Mouse (Mus musculus) inflammation-experienced regulatory T-cells, adult 6 months (primary cell): Measurements from ENCODE around the gene Frmd5. TPM values are rescaled to one million over a fixed set of nuclear protein-coding genes. Genes with fewer than 3 reads are reported as not detected.

ENCODE experiments used
- ATAC-seq: one replicate; pipeline ENCODE4 v1.8.0; 2017
- polyA plus RNA-seq, 3 experiments: library from polyadenylated mRNA; unstranded; fragments of 100-300 nt; shearing (Covaris generic); gene quantifications; one replicate each; pipeline ENCODE4 v1.2.1; 2017

Frmd5 gene
- polyA plus RNA-seq, 3 experiments from 2014 or later: 0.67 to 1.3 (median 1.2) TPM

DNA sequence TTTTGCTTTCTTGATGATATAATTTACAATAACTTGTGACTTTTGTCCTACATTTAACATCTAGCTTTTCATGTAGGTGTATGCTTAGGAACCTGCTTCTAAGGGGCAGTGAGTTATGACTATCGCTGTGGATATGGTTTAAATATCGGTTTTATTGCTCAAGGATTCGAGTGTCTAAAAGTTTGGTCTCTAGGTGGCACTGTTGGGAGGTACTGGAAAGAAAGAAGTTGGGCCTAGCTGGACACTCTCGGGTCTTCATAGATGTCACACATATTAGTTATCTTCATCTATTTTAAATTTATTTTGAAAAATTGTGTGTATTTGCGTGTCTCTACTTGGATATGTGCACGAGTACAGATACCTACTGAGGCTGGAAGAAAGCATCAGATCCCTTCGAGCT, 127.2 kb downstream of the Frmd5 start:
- no peak for ATAC-seq

GRCm38 (mm10) chr2:121677649-121677986, 129.3 kb downstream of the Frmd5 start:
- no peak for ATAC-seq

GRCm38 (mm10) chr2:121676951-121677648, 129.8 kb downstream of the Frmd5 start:
- no peak for ATAC-seq

- ATAC-seq: no peak
These were observed 131.0 kb downstream of the Frmd5 start for GRCm38 (mm10) chr2:121675895-121676294.

- no peak for ATAC-seq
These were observed 131.8 kb downstream of the Frmd5 start for GRCm38 (mm10) chr2:121675136-121675535.

- no peak for ATAC-seq
These were observed 132.7 kb downstream of the Frmd5 start for GRCm38 (mm10) chr2:121674211-121674610.

DNA sequence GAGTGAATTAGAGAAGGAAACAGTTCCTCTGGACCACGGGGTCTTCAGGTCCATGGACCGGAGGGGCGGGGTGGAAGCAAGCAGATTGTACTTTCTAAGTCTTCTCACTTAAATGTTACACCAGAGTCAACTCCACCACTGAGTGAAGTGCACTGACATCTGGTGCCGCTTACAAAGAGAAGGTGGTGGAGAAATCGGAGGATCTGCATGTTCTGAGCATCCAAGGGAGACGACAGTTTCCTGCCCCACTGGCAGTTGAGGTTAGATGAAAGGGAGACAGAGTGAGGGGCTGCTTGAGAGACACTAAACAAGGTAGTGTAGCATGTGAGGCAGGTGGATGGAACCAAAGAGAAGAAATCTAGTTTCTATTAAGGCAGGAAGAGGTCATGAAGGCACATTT, 137.0 kb downstream of the Frmd5 start:
- ATAC-seq: no peak

- ATAC-seq: no peak
These were observed 138.6 kb downstream of the Frmd5 start for GRCm38 (mm10) chr2:121668256-121668655.

- no peak for ATAC-seq
These were observed 145.8 kb downstream of the Frmd5 start for GRCm38 (mm10) chr2:121661160-121661502.

GRCm38 (mm10) chr2:121660461-121661159, 146.3 kb downstream of the Frmd5 start:
- ATAC-seq: no peak

DNA sequence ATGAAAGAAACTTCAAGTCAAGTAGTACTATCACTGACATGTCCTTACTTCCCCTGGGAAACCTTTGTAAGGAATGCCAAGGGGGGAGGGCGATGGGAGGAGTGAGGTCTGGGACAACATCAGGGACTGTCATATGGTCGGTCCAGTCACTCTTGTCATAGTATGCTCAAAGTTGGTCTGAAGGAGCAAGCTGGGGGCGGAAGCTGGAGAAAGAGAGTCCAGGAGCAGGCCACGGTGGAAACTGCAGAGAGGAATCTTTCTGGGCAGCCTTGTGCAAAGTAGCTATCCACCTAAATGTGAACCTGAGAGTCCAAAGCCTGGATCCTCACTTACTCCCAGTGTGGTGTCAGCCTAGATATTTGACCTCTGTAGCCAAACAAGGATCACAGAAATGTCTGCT, 147.5 kb downstream of the Frmd5 start:
- ATAC-seq: no peak

DNA sequence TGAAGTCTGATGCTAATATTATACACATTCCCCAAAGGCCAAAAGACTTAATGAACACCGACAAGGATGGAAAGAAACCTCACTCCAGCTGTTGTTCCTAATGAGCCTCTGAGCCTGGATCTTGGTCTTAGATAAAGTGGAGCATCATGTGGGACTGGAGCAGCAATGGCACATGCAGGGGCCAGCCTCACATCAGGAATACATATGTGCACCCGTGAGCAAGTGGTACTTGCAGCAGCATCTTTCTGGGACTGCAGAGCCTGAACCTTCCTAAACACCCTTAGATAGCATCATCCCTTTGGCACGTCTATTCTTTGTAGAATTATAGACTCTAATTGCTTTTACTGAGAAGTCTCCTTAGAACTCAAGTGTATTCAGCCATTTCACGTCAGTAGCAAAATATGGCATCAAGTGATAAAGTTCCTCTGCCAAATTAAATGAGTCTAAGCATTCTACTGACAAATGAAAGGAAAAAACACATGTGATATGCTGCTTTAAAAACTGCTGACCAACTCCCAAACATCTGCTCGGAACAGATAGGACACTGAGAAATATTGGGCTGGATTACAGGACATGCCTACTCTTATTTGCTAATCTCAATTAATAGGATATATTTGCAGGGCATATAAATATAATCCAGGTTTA, 148.6 kb downstream of the Frmd5 start:
- no peak for ATAC-seq

GRCm38 (mm10) chr2:121655966-121656365, 150.9 kb downstream of the Frmd5 start:
- no peak for ATAC-seq

DNA sequence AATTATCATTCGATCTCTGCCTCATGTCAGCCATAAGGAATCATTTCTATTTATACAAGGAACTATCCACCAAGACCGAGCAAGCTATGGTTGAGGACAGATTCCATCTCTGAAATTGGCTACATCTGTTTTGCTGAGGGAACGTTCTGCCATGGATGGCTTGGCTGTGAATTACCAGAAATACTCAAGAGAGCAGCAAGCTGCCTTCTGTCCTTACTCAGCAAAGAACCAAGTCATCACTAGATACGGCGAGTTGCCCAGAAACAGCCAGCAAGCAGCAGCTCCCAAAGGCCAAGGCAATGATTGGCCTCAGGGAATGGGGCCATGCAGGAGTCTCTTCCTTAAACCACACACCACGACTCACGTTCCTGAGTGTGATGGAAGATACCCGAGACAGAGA, 151.8 kb downstream of the Frmd5 start:
- ATAC-seq: no peak

DNA sequence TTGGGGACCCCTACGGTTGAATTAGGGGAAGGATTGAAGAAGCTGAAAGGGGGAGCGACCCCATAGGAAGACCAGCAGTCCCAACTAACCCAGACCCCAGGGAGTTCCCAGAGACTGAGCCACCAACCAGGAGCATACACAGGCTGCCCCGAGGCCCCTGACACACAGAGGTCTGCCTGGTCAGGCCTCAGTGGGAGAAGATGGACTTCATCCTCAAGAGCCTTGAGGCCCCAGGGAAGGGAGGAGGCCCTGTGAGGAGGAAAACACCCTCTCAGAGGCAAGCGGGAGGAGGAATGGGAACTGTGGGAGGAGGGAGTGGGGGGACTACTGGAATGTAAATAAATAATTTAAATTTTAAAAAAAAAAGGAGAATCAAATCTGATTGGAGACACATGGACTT, 160.4 kb downstream of the Frmd5 start:
- ATAC-seq: no peak

DNA sequence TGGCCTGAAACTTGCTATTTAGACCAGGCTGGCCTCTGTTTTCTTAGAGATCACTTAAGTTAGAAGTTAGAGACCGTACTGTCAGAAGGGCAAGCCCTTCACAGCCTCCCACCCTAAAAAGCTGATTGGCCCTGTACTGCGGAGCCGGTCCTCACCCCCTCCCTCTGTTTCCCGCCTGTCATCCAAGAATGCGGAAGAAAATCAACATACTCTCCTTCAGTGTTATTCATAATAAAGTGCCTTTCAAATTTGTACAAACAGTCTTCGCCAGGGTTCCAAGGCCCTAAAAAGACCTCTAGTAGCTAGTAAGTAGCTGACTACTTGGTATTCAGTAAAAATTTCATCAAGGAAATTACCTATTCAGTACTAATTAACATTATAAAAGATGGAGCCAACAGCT, 164.0 kb downstream of the Frmd5 start:
- ATAC-seq: no peak

DNA sequence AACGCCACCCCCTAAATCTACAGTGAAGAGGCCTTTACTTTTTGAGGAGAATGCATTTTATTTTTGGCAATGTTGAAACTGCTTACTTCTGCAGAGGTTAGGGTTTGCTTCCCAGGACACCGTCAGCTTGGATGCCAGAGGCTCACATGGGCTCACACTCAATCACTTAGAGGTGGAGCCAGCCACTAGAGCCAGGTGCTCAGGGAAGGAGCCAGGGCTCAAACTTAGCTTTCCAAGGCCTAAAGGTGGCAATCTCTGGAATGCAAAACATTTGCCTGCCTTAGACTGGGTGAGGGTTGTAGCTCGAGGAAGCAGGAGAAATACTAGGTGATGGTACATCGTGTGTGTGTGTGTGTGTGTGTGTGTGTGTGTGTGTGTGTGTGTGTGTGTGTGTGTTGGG, 174.8 kb downstream of the Frmd5 start:
- ATAC-seq: no peak

DNA sequence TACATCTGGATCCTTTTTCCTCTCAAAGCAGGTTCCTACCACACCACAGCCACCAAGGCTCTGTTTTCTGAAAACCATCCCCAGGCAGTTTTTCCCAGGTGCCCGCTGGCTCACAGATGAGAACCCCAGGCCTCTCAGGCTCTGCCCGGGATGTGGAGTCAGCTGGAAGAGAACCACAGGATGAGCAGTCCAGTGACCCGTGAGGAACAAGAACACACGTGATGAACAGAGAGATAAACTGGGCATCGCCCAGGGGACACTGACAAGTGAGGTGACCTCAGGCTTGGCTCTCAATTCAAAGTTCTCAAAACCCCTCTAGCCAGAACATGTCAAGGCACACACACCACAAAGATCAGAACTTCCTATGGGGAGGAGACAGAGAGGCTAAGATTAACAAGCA, 176.6 kb downstream of the Frmd5 start:
- no peak for ATAC-seq

DNA sequence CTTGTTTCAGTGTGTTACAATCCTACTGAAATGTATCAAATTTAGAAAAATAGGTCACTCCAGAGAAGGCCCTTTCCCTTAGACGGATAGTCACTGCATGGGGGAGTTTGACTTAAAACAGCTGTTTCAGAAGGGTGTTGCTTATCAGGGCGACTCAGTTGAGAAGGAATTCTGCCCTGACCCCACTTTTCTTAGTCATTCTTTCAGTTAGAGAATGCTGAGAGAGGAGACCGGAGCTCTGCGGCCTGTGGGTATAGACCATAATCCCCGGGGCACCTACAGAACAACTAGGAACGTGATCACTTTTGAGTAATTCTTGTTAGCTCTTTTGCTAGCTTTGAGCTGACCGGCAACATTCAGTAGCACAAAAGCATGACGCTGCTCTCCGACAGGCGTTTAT, 178.6 kb downstream of the Frmd5 start:
- ATAC-seq: no peak

GRCm38 (mm10) chr2:121625901-121626300, 181.0 kb downstream of the Frmd5 start:
- no peak for ATAC-seq

DNA sequence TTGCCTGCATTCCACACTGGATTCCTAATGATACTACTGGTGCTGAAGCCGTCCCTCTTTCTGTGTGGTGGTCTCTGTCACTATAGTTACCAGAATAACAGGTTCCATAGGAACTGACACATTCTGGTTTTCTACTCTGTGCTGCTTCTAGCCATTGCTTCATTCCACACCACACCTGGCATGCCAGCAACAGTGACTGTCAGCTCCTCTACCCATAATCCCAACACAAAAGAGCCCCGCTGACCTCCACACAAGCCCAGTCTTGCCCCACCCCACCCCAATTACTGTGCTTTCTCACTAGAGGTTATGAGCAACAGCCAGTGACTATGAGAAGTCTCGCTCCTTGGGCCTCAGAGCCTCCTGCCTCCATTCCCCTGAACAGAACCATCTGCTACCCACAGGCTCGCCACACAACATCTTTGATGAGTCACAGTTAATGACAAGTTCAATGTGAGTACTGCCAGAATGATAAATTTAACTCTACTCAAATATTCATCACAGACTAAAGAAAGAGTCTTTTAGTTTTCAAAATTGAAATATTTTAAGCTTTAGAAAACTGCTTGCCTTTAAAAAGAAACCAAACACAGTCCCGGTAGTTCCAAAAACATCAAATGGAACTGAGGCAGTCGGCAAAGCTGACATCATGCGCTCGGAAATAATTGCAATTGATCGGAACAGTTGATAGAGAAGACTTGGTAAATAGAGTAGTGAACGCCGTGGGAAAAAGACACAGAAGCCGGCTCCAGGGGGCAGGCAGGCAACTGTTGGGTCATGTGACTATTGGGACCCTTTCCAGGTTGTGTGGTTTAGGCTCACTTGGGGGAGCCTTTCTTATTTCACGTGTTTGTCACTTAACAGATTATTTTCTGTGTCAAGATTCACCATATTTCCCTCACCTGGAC, 185.4 kb downstream of the Frmd5 start:
- ATAC-seq: no peak

GRCm38 (mm10) chr2:121620582-121621261, 186.2 kb downstream of the Frmd5 start:
- ATAC-seq: no peak

- ATAC-seq: no peak
These were observed 191.7 kb downstream of the Frmd5 start for GRCm38 (mm10) chr2:121615199-121615559.
